Mouse (Mus musculus) small intestine, adult 2 months (tissue): ENCODE results near the gene Shisa9.

ENCODE experiments used
- CTCF ChIP-seq: fragments of 200-500 bp; IDR thresholded peaks from 2 replicates; pipeline ENCODE4 v1.5.1; 2012; ENCODE audit warnings: low read depth, mild to moderate bottlenecking, control low read depth, inconsistent platforms, low read length, moderate library complexity, mixed read lengths; ENCODE audit not compliant: insufficient replicate concordance, insufficient read length; ENCODE audit errors: extremely low read depth
- POLR2A ChIP-seq: fragments of 200-500 bp; IDR thresholded peaks from 2 replicates; pipeline ENCODE4 v1.6.1; 2012; ENCODE audit warnings: low read depth, mild to moderate bottlenecking, control low read depth, inconsistent platforms, low read length, moderate library complexity

DNA sequence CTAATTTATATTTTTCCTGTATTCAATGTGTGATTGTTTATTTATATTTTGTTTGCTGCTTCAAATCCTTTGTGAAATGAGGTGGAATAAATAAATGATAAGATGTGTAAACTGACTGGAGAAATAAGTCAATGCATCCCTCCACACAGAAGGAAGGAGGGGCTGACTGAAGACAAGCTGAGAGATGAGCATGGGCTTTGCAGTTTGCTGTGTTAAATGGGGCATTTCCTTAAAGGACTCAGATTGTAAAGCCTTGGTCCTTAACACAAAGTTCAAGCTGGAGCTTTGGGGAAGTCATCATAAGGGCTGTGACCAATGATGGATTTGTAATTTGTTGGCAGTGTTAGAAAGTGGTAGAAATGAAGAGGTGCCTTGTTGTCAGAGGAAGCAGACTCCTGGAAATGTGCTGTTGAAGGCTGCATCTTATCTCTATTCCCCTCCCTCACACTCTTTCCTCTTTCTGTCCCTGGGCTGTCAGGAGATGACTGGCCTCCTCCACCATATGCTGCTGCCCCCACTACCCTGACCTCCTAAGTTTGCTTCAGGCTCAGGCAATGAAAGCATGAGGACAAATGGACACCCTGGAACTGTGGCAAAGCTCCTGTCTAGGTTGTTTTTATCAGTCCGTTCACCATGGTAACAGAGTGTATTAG is 36.3 kb downstream of the Shisa9 start:
- TF ChIP-seq CTCF: no peak
- no peak for TF ChIP-seq POLR2A
